Mouse (Mus musculus) kidney, embryonic 14.5 days (tissue): ENCODE data around the gene Stpg3. TPM values are rescaled to one million over a fixed set of nuclear protein-coding genes. Genes with fewer than 3 reads are reported as not detected.

Experiments
- ATAC-seq: fragments of 200-750 bp; cut with Nextera tagmentation; 2 replicates; pipeline ENCODE4 v1.8.0; 2017; ENCODE audit warnings: moderate number of reproducible peaks, mild to moderate bottlenecking, moderate TSS enrichment, moderate library complexity; ENCODE audit not compliant: low FRiP score, low TSS enrichment
- H3K27ac ChIP-seq: fragments of 300-500 bp; sonication (generic); 2 replicates; pipeline ENCODE4 v1.5.1; 2014; ENCODE audit warnings: low read depth, mild to moderate bottlenecking, low read length, moderate library complexity, mixed read lengths
- H3K27me3 ChIP-seq: fragments of 300-500 bp; sonication (generic); 2 replicates; pipeline ENCODE4 v1.6.1; 2014; ENCODE audit warnings: mild to moderate bottlenecking, low read length; ENCODE audit not compliant: control insufficient read depth, insufficient read depth
- H3K36me3 ChIP-seq: fragments of 300-500 bp; sonication (generic); 2 replicates; pipeline ENCODE4 v1.6.1; 2014; ENCODE audit warnings: low read length, mixed read lengths; ENCODE audit not compliant: control insufficient read depth, insufficient read depth
- H3K4me1 ChIP-seq: fragments of 300-500 bp; sonication (generic); 2 replicates; pipeline ENCODE4 v1.6.1; 2014; ENCODE audit warnings: low read length, mixed read lengths; ENCODE audit not compliant: control insufficient read depth, insufficient read depth
- H3K4me2 ChIP-seq: fragments of 300-500 bp; sonication (generic); replicated peaks from 2 replicates; pipeline ENCODE4 v1.6.1; 2014; ENCODE audit warnings: low read depth, mild to moderate bottlenecking, low read length
- H3K4me3 ChIP-seq: fragments of 300-500 bp; sonication (generic); 2 replicates; pipeline ENCODE4 v1.5.1; 2014; ENCODE audit warnings: mild to moderate bottlenecking, low read length
- H3K9ac ChIP-seq: fragments of 300-500 bp; sonication (generic); 2 replicates; pipeline ENCODE4 v1.6.1; 2014; ENCODE audit warnings: low read depth, mild to moderate bottlenecking, low read length, moderate library complexity
- H3K9me3 ChIP-seq: fragments of 300-500 bp; sonication (generic); 2 replicates; pipeline ENCODE4 v1.6.1; 2016; ENCODE audit warnings: low read length; ENCODE audit not compliant: control insufficient read depth
- WGBS: fragments of 180-500 bp; shearing (Covaris S2); extraction: QIAGEN DNeasy Blood & Tissue Kit; methylation state at CpG from one replicate; pipeline ENCODE4 v1.1.7; 2014; 5-methylcytosine and 5-hydroxymethylcytosine counted together
- polyA plus RNA-seq: library from polyadenylated mRNA; unstranded; fragments of >200 nt; fragmentation: Nextera tagmentation; extraction: Ambion mirVana; gene quantifications from 2 replicates; pipeline ENCODE4 v1.2.1, GENCODE M21; 2014

Stpg3 gene
- polyA plus RNA-seq, 1 experiment from 2014 or later: 0.49 TPM

DNA sequence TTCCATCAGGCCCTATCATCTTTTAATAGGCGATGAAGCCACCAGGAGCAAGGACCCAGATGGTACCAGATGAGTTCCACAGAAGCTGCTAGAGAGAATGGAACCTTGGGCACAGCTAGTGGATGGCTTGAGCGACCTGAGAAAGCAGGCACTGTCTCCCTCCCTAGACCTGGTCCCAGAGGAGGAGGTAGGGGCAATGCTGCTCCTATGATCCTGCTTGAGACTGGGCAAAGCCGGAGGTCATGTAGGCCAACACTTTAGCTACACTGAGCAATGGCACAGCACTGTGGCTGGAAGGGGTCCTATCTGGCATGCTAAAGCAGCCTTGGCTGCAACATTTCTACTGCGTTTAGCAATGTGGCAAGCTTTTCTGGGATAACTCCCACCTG lies 38.8 kb downstream of the Stpg3 start:
- Histone ChIP-seq H3K4me3 (no peak overlapping the region), H3K4me1 (peaks cover 40% of the 10 kb centered on the region), H3K27ac (peak overlapping the region; percentile 32), H3K27me3 (peaks cover 10% of the 10 kb centered on the region), H3K4me2 (no peak overlapping the region; the same call in 1 of the 2 replicates), H3K9ac (no peak overlapping the region), H3K9me3 (no peaks in the 10 kb centered on the region), H3K36me3 (no peaks in the 10 kb centered on the region)
- no peak for ATAC-seq
- 70% methylated on average over 4 of the region's 4 CpGs for WGBS

DNA sequence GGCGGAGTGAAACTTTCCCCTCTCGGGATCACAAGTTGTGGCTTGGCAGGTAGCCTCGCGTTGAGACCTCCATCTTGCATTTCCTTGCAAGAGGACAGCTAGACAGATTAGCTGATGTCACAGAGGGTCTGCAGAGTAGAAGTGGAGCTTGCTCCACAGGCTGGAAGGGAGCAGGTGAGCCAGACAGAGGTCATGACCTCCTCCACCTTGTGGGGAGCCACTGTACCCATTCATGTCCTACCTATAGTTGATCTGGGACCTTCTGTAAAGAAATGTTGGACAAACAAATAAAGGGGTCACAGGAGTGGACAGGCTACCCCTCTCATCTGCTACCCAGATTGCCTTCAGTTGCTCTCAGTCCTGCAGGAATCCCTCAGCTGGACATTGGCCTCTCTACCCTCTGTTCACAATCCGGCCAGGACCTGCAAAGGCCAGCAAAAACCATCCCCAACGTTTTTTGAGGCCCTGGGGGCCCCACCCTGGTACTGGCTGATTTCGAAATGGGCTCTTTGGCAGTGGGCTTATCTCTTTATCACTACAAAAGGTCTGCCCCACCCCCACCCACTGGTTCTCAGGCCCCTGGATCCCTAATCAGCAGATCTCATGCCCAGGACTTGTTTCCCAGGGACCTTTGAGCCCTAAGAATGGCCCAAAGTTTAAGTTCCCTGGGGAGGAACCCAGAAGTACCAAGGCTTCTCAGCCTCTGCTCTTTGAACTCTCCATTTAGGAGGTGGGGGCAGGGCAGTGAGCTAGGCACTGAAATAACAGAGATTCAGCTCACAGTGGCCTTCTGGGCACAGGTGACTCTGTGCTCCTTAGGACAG lies 39.4 kb downstream of the Stpg3 start:
- no peaks in the 10 kb centered on the region for H3K36me3 ChIP-seq
- peaks cover 40% of the 10 kb centered on the region for H3K4me1 ChIP-seq
- H3K27ac ChIP-seq: peak overlapping the region; percentile 32; the same call in 1 of the 2 replicates
- no peak overlapping the region for H3K9ac ChIP-seq
- H3K4me3 ChIP-seq: no peak overlapping the region
- no peak overlapping the region; the same call in 1 of the 2 replicates for H3K4me2 ChIP-seq
- ATAC-seq: no peak
- H3K9me3 ChIP-seq: no peaks in the 10 kb centered on the region
- peaks cover 9% of the 10 kb centered on the region; the same call in 1 of the 2 replicates for H3K27me3 ChIP-seq
- 52% methylated on average over 7 of the region's 7 CpGs for WGBS

DNA sequence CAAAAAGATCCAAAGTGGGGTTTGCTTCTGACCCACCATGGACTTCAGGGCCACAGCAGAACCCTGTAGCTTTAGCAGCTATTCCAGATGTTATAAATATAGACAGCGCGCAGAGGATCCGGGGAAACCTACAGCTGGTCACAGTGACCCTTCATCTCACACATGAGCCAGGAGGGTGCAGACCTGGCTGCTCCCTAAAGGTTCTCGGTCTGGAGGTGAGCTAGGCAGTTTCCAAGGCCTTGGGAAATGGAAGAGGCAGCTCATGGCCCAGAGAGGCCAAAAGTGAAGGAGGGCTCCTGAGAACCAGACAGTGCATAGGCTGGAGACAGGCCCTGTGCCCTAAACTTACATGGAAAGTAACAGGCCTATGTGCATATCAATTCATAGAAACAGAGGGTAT lies 40.6 kb downstream of the Stpg3 start:
- Histone ChIP-seq H3K9me3 (no peaks in the 10 kb centered on the region), H3K27me3 (peaks cover 8% of the 10 kb centered on the region; the same call in 1 of the 2 replicates), H3K9ac (no peak overlapping the region), H3K27ac (no peak overlapping the region), H3K4me1 (peaks cover 50% of the 10 kb centered on the region), H3K36me3 (no peaks in the 10 kb centered on the region), H3K4me3 (no peak overlapping the region), H3K4me2 (no peak overlapping the region)
- no peak for ATAC-seq
- WGBS: 92% methylated on average over 4 of the region's 4 CpGs

DNA sequence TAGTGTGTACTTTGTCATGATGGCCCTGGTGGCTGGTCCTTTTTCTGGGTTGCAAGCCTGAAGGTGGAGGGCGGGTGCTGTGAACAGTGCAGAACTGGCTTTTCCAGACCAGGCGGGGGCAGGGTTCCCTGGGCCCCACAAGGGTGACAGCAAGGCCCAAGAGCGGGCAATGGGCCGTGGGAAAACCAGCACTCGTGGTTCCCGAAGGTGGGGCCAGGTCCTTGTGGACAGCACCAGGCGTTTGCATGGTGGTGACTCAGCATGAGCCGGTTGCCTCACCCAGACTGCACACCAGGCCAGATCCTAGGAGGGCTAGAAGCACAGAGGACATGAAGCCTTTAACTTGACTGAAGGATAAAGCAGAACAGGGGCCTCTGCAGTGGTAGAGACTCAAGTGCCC lies 41.8 kb downstream of the Stpg3 start:
- Histone ChIP-seq H3K4me2 (no peak overlapping the region), H3K9me3 (no peaks in the 10 kb centered on the region), H3K27ac (no peak overlapping the region), H3K4me1 (peaks cover 49% of the 10 kb centered on the region), H3K9ac (no peak overlapping the region), H3K36me3 (no peaks in the 10 kb centered on the region), H3K27me3 (no peaks in the 10 kb centered on the region), H3K4me3 (no peak overlapping the region)
- no peak for ATAC-seq
- 40% methylated on average over 8 of the region's 8 CpGs for WGBS

DNA sequence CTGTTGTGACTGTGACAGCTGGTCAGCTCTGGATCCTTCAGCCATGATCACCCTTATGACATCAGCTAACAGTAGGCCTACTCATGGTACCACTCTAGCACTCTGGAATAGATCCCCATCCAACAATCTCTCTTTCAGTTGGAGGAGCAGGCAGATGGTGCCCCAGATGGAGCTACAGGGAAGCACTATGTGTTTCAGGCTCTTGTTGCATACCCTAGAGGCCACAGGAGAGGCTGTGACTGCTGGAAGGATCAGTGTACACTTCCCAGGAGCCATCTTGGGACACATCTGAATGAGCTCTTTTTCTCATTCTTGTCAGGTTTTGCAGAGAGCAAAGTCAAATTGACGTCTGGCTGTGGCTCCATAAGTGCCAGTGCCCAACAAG lies 42.7 kb downstream of the Stpg3 start:
- Histone ChIP-seq H3K4me3 (no peak overlapping the region), H3K4me1 (peaks cover 41% of the 10 kb centered on the region), H3K27me3 (no peaks in the 10 kb centered on the region), H3K36me3 (no peaks in the 10 kb centered on the region), H3K27ac (no peak overlapping the region), H3K4me2 (no peak overlapping the region), H3K9ac (no peak overlapping the region), H3K9me3 (no peaks in the 10 kb centered on the region)
- WGBS: 71% methylated on average over 1 of the region's 1 CpGs
- no peak for ATAC-seq

DNA sequence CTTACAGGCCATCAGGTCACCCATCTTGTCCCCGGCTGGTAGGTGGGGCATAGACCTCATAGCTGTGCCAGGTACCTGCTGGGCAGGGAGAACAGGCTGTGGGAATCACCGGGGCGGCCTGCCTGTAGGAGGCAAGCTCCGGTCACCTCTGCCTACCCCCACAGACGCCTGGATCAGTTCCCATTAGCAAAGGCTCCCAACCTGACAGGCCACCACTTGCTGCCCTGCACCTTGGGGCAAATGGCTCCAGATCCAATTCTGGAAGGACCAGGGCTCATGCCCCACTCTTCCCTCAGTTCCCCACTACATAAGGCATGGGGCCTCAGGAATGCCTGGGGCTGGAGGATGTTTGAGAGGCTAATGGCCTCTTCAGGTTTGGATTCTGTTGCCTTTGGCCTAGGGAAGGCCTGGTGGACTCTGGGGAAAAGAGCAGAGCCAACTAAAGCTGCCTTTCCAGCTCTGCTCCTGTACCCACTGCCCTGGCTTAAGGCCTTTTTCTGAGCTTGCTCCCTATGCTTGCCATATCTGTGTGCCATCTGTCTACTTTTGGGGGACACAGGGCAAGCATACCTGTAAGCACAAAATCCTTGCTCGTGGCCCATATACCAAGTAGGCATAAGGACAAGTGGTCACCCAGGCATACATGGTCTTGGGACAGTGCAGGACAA lies 43.2 kb downstream of the Stpg3 start:
- Histone ChIP-seq H3K27me3 (no peaks in the 10 kb centered on the region), H3K4me2 (no peak overlapping the region), H3K27ac (no peak overlapping the region), H3K9me3 (no peaks in the 10 kb centered on the region), H3K4me3 (no peak overlapping the region), H3K9ac (no peak overlapping the region), H3K36me3 (no peaks in the 10 kb centered on the region), H3K4me1 (peaks cover 35% of the 10 kb centered on the region)
- 78% methylated on average over 6 of the region's 6 CpGs for WGBS
- ATAC-seq: no peak

DNA sequence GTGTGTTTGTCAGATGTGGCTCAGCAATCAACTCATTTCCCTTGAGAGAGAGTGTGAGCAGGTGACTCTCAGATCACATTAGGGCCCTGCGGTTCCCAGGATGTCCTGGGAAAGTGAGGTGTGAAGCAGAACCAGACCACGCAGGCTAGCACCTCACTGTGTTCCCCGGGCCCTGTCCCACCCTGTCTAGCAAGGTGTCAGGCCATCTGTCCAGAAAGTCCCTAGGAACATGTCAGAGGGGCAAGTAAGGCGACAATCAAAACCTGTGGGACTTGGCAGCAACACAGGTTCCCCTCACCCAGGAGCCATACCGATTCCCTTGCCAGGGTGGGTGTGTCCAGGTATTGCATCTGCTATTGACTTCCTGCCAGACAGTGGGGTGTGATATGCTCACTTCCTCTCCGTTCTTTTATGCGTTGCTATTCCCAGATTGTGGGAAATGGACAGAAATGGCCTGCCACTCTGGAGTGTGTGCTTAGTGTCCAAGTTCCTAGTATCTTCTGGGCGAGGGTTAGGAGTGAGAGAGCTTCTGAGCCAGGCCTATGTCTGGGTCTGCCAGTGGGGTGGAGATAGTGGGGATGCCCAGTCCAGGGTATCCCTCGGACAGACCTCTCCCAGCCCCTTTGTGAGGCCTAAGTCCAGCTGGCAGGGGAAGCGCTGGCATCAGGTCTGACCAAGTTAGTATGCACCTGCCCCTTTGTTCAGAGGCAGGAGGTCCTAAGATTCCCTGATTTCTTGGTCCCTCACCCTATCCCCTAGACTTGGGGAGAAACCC lies 43.9 kb downstream of the Stpg3 start:
- Histone ChIP-seq H3K36me3 (no peaks in the 10 kb centered on the region), H3K9ac (no peak overlapping the region), H3K27ac (no peak overlapping the region), H3K27me3 (no peaks in the 10 kb centered on the region), H3K4me3 (no peak overlapping the region), H3K4me2 (no peak overlapping the region), H3K4me1 (peaks cover 28% of the 10 kb centered on the region), H3K9me3 (no peaks in the 10 kb centered on the region)
- WGBS: 42% methylated on average over 10 of the region's 10 CpGs
- ATAC-seq: no peak

DNA sequence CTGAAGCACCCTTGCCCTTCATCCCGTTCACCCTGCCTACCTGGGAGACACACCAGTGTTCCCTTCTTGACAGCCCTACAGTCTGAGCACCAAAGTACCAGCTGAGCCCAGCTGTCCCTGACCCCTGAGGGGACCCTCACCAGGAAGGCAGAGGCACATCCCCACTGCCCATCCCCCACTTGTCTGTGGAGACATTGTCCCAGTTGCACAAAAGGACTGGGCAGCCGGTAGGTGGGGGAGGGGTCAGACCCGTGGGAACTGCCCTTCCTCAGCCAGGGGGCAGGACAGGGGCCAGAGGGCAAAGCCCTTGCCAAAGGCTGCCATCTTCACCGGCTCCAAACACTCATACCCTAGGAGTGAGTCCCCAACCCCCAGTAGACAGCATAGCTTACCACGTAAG lies 44.7 kb downstream of the Stpg3 start:
- WGBS: 12% methylated on average over 5 of the region's 5 CpGs
- no peak for ATAC-seq
- Histone ChIP-seq H3K4me1 (peaks cover 28% of the 10 kb centered on the region), H3K27me3 (no peaks in the 10 kb centered on the region), H3K36me3 (no peaks in the 10 kb centered on the region), H3K27ac (0 out of 2 replicates have a peak overlapping the region, but pooled peaks have one; percentile 30), H3K9me3 (no peaks in the 10 kb centered on the region), H3K4me3 (no peak overlapping the region), H3K4me2 (no peak overlapping the region), H3K9ac (no peak overlapping the region)

DNA sequence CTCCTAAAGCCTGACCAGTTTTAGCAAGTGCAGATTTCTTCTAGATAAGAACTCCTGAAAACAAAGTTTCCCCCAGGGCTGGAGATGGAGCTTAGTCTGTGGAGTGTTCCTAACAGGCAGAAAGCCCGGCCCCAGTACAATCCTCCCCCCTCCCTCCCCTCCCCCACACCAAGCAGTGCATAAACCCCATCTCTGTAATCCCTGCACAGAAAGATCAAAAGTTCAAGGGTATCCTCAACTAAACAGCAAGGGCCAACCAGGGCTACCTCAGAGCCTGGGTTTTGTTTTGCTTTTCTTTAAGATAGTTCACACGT lies 45.8 kb downstream of the Stpg3 start:
- Histone ChIP-seq H3K9ac (peak overlapping the region; percentile 62; the same call in 1 of the 2 replicates), H3K4me1 (peaks cover 36% of the 10 kb centered on the region), H3K4me3 (peak overlapping the region; percentile 47), H3K36me3 (no peaks in the 10 kb centered on the region), H3K4me2 (peak overlapping the region; percentile 78), H3K27me3 (no peaks in the 10 kb centered on the region), H3K27ac (peak overlapping the region; percentile 57), H3K9me3 (no peaks in the 10 kb centered on the region)
- 22% methylated on average over 2 of the region's 2 CpGs for WGBS
- no peak for ATAC-seq
